Mouse (Mus musculus) adrenal gland, adult 18-20 months (tissue): Measurements from ENCODE around the gene Gm10799. TPM values are rescaled to one million over a fixed set of nuclear protein-coding genes. Genes with fewer than 3 reads are reported as not detected.
"Not testable (repeated sequence)": the region's sequence is repeated elsewhere in the genome, so short reads cannot be mapped to it uniquely, and the experiment has no call there.

Source experiments
- DNase-seq, 2 experiments: peaks; one replicate each; pipeline ENCODE4 v3.0.0; 2021 to 2022; ENCODE audit warnings: low spot score in 2 of 2
- long read RNA-seq, 2 experiments: library from polyadenylated mRNA; stranded (forward); transcript quantifications; one replicate each; pipeline ENCODE4 v2.0.0; 2021
- total RNA-seq, 2 experiments: library from RNA; stranded (reverse); gene quantifications; 1 replicate in 1 of 2; 2 replicates in 1 of 2; pipeline ENCODE4 v1.2.3; 2021

The Gm10799 gene
- total RNA-seq, result not detected
- long read RNA-seq, experiment 1, result 0 reads
- long read RNA-seq, experiment 2, result 0 reads

- not testable (repeated sequence) for DNase-seq
Measured at GRCm38 (mm10) chr2:104068450-104068849, at the start of gene Gm10799. Gene Gm10799 (minus strand): TSS chr2:104068550.

DNA sequence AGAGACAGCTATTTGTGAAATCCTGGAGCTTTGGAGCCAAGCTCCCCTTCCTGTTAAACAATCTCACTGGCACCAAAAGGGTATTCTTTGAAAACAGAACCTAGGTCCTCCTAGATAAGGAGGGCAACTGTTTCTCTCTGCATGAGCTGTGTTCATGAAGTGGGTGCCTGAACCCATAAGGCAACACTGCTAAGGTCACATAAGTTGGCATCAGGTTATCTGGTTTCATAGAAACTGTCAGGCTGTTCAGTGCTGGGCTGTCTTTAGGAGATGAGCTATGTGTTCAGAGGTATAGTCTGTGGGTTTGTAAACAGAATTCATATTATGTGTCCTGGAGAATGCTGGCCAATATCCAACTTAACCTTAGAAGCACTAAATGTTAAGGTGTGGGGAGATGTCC, 48.8 kb upstream of the Gm10799 start:
- DNase-seq, result not testable (repeated sequence)

DNA sequence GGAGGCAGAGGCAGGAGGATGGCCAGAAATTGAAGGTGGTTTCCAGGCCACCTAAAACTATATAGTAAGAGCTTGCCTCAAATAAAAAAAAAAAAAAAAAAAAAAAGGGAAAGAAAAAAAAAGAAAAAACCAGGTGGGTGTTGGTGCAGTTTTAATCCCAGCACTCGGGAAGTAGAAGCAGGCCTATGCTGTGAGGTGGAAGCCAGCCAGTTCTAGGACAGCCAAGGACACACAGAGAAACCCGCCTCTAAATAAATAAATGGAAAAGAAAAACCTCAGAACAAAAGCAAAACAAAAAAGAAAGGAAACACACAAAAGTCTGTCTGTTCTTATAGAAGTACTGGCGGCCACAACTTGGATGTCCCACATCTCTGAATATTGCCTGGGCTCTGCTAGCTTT, 46.5 kb upstream of the Gm10799 start:
- DNase-seq, result no peak

DNA sequence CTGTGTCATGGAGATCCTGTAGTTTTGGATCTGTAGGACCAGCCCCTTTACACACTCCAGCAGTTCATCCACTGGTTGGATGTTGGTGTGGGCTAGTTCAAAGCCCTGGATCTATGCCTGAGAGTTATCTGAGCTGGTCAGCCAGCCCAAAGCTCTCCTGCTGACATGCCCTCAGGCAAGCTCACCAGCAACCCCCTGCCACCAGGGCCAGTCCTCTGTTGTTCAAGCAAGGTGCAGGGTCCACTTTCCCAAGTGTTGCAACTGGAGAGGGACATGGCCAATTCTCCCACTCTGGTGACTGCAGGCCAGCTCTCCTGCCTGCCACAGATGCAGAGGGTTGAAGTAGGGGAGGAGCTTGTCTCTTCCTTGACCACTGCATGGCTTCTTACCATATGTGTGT, 45.2 kb upstream of the Gm10799 start:
- DNase-seq, result not testable (repeated sequence)

DNA sequence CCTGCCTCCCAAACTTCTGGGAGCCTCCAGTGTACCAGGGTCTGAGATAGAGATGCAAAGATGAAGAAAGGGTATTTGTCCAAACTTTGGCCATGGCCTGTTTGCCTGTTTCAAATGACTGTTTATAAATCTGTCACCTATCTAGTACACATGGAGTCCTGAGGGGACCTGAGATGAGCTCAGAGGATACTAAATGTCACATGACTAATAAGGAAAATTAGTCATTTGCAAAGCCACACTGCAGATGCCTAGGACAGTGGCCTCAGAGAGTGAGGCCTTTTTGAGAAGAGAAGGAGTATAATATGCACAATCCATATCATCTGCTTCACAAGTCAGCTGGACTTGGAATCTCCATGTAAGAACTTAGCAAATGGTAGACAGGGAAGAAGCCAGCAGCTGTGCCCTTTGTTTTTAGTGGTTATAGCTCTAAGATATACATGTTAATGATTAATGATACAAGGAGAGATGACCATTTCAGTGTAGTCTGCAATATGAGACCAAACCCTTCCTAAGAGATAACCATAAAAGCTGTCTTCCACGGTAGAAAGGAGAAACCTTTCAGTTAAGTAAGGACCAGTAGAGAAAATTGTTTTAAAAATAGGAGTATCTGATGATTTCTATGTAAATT, 42.9 kb upstream of the Gm10799 start:
- not testable (repeated sequence) for DNase-seq

DNA sequence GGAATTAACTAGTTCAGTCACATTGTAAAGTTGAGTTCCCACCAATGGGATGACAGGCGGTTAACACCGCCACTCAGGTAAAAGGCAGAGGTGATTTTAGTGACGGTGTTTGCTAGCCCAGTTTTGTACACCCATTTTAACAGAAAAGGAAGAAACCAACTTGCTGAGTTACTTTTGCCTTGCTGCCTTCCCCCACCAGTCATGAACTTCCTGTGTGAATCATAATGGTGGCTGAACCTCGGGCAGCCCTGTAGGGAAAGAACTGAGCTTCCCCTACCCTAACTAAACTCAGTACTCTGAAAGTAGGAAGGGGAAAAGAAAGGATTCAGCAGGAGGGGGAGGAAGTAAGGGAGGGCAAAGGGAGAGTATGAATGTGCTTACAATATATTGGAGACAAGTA, 41.7 kb upstream of the Gm10799 start:
- no peak for DNase-seq

DNA sequence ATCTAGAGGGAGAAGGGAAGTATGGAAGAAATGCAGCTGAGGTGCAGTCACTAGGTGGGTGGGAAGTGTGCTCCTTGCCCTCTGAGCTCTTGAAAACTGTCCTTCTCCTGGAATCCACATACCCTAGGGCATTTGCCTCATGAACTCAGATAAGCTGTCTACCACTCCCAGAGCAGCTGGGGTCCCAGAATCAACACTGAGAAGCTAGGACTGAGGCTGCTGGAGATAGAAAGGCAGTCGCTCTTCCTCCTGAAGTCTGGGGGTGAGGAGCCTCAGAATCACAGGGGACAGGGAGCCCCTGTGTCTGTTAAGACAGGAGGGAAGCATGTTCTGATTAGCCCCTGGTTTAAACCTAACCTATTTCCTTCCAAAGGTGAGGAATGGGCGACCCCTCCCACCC, 41.2 kb upstream of the Gm10799 start:
- no peak for DNase-seq

DNA sequence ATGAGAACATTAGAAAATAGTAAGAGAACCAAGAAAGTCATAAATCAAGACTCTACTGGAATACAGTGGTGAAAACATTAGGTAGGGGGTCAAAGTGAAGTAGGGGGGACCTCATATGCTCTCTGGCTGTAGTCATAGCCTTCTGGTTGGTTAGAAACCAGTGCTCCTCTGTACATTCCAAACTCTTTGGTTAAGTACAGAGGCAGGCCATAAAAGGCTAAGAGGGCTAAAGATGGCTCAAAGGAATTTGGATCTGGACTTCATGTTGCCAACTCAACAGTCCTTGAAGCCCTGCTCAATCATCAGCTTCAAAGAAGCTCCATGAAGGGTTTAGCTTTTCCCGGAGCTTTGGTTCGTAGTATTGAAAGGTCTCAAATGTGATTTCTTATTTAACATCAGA, 40.7 kb upstream of the Gm10799 start:
- not testable (repeated sequence) for DNase-seq

DNA sequence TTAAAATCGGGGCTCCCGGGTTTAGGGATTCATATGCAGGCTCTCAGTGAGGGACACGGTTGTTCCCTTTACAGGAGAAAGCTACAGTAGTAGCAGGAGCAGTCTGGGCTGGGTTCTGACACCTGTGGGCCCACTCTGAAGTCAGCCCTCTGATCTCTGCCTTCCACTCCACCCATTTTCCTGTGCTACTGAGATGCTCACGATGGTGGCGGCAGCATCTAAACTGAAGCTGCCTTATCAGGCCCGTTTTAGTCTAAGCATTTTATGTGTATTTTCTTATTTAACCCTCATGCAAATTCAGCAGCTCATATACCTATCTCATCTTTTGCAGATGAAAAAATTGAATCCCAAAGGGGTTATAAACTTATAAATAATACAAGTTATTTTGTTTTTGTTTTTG, 36.5 kb upstream of the Gm10799 start:
- no peak for DNase-seq

DNA sequence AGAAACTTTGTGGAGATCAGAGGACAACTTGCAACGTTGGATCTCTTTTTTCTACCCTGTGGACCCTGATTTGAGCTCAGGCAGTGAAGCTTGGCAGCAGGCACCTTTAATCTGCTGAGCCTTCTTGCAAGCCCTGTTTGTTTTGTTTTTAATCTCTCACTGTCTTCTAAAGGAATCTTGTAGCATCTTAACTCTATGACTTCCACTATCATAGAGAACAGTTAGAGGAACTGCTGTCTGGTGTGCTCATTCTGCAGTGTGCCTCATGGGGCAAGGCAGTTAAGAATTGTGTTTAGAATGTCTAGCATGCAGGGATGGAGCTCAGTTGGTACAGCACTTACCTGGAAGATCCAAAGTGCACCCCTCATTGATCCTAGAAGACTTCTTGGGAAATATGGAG, 31.6 kb upstream of the Gm10799 start:
- DNase-seq, result no peak

- DNase-seq, result no peak
Measured at GRCm38 (mm10) chr2:104099231-104099585, 30.9 kb upstream of the Gm10799 start.

DNA sequence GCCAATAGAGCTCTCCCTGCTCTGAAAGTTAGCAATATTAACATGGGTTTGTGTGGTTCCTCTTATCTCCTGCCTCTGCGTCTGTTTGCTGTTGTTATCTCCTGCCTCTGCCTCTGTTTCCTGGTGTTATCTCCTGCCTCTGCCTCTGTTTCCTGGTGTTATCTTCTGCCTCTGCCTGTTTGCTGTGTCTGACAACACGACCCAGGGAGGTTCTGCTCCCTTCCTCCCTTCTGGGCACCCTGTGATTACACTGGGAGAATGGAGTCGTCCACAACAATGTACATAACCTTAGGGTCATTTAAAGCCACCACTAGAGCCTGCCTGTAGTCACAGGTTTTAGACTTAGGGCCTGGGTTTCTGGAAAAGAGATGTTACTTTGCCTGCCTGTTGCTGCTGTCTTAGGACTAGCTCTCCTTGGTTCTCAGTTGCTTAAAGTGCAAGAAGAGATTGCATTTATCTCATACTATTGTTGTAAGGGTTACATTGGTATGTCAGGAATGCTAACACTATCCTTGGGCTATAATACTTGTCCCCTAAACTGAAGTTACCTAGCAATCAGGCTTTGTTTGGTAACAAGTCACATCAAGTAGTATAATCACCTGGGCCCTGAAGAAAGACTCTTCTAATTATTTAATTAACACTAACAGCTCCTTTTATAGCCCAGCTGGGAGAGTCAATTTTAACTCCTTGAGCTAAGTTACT, 30.3 kb upstream of the Gm10799 start:
- DNase-seq, result no peak

GRCm38 (mm10) chr2:104097396-104097795, 29.0 kb upstream of the Gm10799 start:
- not testable (repeated sequence) for DNase-seq

DNA sequence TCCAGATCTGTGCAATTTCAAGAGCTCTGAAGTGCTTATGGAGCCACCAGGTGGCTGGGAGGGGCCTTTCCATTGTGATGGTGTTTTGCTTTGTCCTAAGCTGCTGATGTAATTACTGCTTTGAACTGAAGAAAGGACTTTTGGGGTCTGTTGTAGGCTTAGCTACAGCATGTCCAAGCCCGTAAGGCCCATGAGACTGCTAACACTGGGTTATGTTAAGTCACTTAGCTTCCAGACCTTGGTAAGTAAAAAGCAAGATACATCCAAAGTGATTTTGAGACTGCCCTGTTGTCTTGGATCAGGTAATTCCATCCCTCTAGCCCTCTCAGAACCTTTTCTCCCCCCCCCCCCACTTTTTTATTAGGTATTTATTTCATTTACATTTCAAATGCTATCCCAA, 28.4 kb upstream of the Gm10799 start:
- not testable (repeated sequence) for DNase-seq

GRCm38 (mm10) chr2:104096256-104096655, 27.9 kb upstream of the Gm10799 start:
- no peak for DNase-seq

GRCm38 (mm10) chr2:104095741-104096213, 27.4 kb upstream of the Gm10799 start, which contains the start of gene Cd59a:
Gene Cd59a (plus strand): TSS chr2:104095801.
- DNase-seq, result peak; percentile 82 to 86

- DNase-seq, result no peak
Measured at GRCm38 (mm10) chr2:104093305-104093704, 25.0 kb upstream of the Gm10799 start.

GRCm38 (mm10) chr2:104087562-104087961, 19.2 kb upstream of the Gm10799 start:
- not testable (repeated sequence) for DNase-seq

DNA sequence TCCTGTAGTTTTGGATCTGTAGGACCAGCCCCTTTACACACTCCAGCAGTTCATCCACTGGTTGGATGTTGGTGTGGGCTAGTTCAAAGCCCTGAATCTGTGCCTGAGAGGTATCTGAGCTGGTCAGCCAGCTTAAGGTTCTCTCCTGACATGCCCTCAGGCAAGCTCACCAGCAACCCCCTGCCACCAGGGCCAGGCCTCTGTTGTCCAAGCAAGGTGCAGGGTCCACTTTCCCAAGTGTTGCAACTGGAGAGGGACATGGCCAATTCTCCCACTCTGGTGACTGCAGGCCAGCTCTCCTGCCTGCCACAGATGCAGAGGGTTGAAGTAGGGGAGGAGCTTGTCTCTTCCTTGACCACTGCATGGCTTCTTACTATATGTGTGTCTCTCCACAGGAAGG, 15.7 kb upstream of the Gm10799 start:
- not testable (repeated sequence) for DNase-seq

DNA sequence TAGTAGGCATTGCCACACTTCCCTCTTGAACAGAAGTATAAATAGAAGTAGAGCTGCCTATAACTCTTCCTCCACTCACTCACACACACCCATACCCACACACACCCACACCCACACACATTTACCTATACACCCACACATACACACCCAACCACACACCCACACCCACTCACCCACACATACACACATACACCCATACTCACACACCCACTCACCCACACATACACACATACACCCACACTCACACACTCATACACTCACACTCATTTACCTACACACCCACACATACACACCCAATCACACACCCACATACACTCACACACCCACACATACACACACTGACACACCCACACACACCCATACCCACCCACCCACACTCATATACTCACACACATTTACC, 14.1 kb upstream of the Gm10799 start:
- DNase-seq, result no peak

GRCm38 (mm10) chr2:104081436-104082050, 13.2 kb upstream of the Gm10799 start:
- not testable (repeated sequence) for DNase-seq

- not testable (repeated sequence) for DNase-seq
Measured at GRCm38 (mm10) chr2:104078285-104078684, 9.9 kb upstream of the Gm10799 start.
